Mouse (Mus musculus) hindbrain, postnatal 0 days (tissue): ENCODE measurements around the gene Armcx2. TPM values are rescaled to one million over a fixed set of nuclear protein-coding genes. Genes with fewer than 3 reads are reported as not detected.
"Not testable (repeated sequence)": the region's sequence is repeated elsewhere in the genome, so short reads cannot be mapped to it uniquely, and the experiment has no call there.

ENCODE experiments used
- ATAC-seq: fragments of 200-750 bp; cut with Nextera tagmentation; 2 replicates; pipeline ENCODE4 v1.8.0; 2017; ENCODE audit warnings: mild to moderate bottlenecking, moderate TSS enrichment, moderate library complexity
- DNase-seq: peaks from one replicate; pipeline ENCODE4 v3.0.0-alpha.2; 2015; ENCODE audit warnings: low spot score
- H3K27ac ChIP-seq: fragments of 300-500 bp; sonication (generic); 2 replicates; pipeline ENCODE4 v1.5.1; 2014; ENCODE audit warnings: mild to moderate bottlenecking
- H3K27me3 ChIP-seq: fragments of 300-500 bp; sonication (generic); 2 replicates; pipeline ENCODE4 v1.6.1; 2014; ENCODE audit warnings: low read length, mixed read lengths; ENCODE audit not compliant: insufficient read depth
- H3K36me3 ChIP-seq: fragments of 300-500 bp; sonication (generic); 2 replicates; pipeline ENCODE4 v1.6.1; 2014; ENCODE audit warnings: low read length, mixed read lengths; ENCODE audit not compliant: insufficient read depth
- H3K4me1 ChIP-seq: fragments of 300-500 bp; sonication (generic); 2 replicates; pipeline ENCODE4 v1.6.1; 2014; ENCODE audit warnings: antibody characterized with exemption, low read length, mixed read lengths; ENCODE audit not compliant: insufficient read depth
- H3K4me2 ChIP-seq: fragments of 300-500 bp; sonication (generic); 2 replicates; pipeline ENCODE4 v1.6.1; 2014; ENCODE audit warnings: low read depth, mild to moderate bottlenecking, low read length, moderate library complexity, mixed read lengths
- H3K4me3 ChIP-seq: fragments of 300-500 bp; sonication (generic); 2 replicates; pipeline ENCODE4 v1.5.1; 2014; ENCODE audit warnings: low read length
- H3K9ac ChIP-seq: fragments of 300-500 bp; sonication (generic); replicated peaks from 2 replicates; pipeline ENCODE4 v1.6.1; 2014; ENCODE audit warnings: mild to moderate bottlenecking, low read length, moderate library complexity, mixed read lengths
- H3K9me3 ChIP-seq: fragments of 300-500 bp; sonication (generic); 2 replicates; pipeline ENCODE4 v1.6.1; 2016; ENCODE audit warnings: low read length, mixed read lengths
- CTCF ChIP-seq: IDR thresholded peaks from 2 replicates; pipeline ENCODE4 v1.5.1; 2016; ENCODE audit warnings: antibody characterized with exemption, control low read depth, low read depth
- WGBS: fragments of 180-500 bp; shearing (Covaris S2); extraction: QIAGEN DNeasy Blood & Tissue Kit; methylation state at CpG from one replicate; pipeline ENCODE4 v1.1.7; 2014; 5-methylcytosine and 5-hydroxymethylcytosine counted together
- polyA plus RNA-seq: library from polyadenylated mRNA; unstranded; fragments of >200 nt; fragmentation: Nextera tagmentation; extraction: Ambion mirVana; gene quantifications from 2 replicates; pipeline ENCODE4 v1.2.1, GENCODE M21; 2015
- total RNA-seq: library from RNA; depleted of rRNA; stranded (reverse); fragments of >200 nt; gene quantifications from 2 replicates; pipeline ENCODE4 v1.2.3, GENCODE M21; 2014; rRNA removed

Armcx2 gene
- total RNA-seq (102 and 107 TPM in 2 replicates), polyA plus RNA-seq (74.6 and 77.7 TPM in 2 replicates)

DNA sequence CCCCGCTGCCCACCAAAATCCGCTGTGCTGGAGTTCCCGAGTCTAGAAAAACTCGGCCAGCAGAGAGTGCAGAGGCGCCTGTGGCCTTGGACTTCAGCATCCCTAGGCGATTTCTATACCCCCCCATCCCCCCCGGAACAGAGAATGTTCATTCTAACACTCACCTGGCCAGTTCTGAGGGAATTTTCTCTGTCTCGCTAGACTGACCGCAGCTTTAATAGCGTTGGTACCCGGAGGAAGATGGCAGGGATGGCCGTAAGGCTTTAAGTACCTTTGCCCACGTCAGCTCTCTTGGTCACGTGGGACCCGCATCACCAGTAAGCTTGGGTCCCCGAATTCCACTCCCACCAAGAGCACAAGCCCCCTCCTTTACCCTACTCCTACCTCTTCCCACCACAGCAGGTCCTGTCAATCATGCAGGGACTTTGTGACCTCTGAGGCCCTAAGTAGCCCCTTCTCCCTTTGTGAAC lies at the start of gene Armcx2:
Armcx2 (minus strand) TSS at position 467 of the 470 bp plus-strand sequence.
- no peak for TF ChIP-seq CTCF
- peak within 1 kb of the TSS; percentile 70 for H3K9ac ChIP-seq
- ATAC-seq = peak; percentile 94
- peak; percentile 87 for DNase-seq
- H3K4me3 ChIP-seq = peak within 1 kb of the TSS; percentile 54
- no peaks in the 10 kb centered on the region for H3K9me3 ChIP-seq
- no peaks in the 10 kb centered on the region for H3K36me3 ChIP-seq
- H3K4me1 ChIP-seq = no peaks in the 10 kb centered on the region
- WGBS = 29% methylated on average over 16 of the region's 16 CpGs
- no peaks in the 10 kb centered on the region for H3K27me3 ChIP-seq
- H3K27ac ChIP-seq = peak within 1 kb of the TSS; percentile 82
- H3K4me2 ChIP-seq = peak within 1 kb of the TSS; percentile 59

DNA sequence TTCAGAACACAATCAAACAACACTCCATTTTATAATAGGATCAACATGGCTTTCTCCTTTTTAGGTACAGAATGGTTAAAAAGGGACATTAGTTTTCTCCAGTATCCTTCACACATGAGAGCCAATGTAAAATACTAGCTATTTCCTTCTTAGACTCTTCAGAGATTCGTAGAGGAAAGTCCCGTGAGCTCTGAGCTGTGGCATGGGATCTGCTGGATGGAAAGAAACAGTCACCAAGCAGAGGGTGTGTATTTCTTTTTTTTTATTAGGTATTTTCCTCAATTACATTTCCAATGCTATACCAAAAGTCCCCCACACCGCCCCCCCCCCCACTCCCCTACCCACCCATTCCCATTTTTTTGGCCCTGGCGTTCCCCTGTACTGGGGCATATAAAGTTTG lies 40.6 kb upstream of the Armcx2 start:
- H3K36me3 ChIP-seq = no peaks in the 10 kb centered on the region
- no peaks in the 10 kb centered on the region for H3K9me3 ChIP-seq
- 74% methylated on average over 4 of the region's 4 CpGs for WGBS
- no peak for TF ChIP-seq CTCF
- H3K4me2 ChIP-seq = no peak overlapping the region
- H3K4me3 ChIP-seq = no peak overlapping the region
- no peak overlapping the region for H3K9ac ChIP-seq
- no peaks in the 10 kb centered on the region for H3K4me1 ChIP-seq
- DNase-seq (no peak), ATAC-seq (no peak)
- no peak overlapping the region for H3K27ac ChIP-seq
- H3K27me3 ChIP-seq = no peaks in the 10 kb centered on the region; the same call in 1 of the 2 replicates

DNA sequence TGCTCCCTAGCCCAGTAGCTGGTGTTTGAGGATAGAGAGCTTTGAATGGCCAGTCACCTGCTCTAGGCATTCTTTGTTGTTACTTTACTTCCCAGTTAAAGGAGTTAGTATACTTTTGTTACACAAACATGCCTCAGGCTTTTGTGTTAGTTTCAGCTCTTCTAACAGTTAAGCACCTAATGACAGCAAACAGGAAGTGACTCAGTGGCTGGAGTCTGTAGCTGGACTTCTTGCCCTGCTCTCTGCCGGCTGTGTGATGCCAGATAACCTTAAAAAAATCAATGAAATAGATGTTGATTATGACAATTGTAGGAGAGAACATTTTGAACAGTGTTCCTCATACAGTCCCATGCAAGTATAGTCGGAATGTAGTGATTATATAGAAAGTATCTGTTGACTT lies 35.4 kb upstream of the Armcx2 start:
- ATAC-seq (no peak), DNase-seq (no peak)
- no peak overlapping the region for H3K4me3 ChIP-seq
- no peak overlapping the region for H3K4me2 ChIP-seq
- WGBS = 65% methylated on average over 2 of the region's 2 CpGs
- TF ChIP-seq CTCF = no peak
- no peak overlapping the region for H3K27ac ChIP-seq
- H3K9me3 ChIP-seq = no peaks in the 10 kb centered on the region
- H3K36me3 ChIP-seq = no peaks in the 10 kb centered on the region
- H3K27me3 ChIP-seq = no peaks in the 10 kb centered on the region
- H3K9ac ChIP-seq = no peak overlapping the region
- no peaks in the 10 kb centered on the region for H3K4me1 ChIP-seq

DNA sequence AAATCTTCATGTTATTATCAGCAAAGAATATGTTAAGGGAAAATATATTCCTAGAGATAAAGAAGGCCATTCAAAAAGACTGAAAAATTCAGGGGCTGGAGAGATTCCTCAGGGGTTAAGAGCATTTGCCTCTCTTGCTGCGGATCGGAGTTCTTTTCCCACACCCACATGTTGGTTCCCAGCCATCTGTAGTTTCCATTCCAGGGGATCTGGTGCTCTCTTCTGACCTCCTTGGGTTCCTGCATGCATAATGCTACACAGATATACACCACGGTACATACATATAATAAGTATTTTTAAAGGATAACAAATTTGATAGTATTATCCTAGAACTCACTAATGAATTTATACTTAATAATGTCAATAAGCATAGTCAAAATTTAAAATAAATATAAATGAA lies 21.5 kb upstream of the Armcx2 start:
- ATAC-seq = no peak
- Histone ChIP-seq H3K4me3 (no peak overlapping the region), H3K4me1 (no peaks in the 10 kb centered on the region), H3K36me3 (no peaks in the 10 kb centered on the region), H3K27me3 (no peaks in the 10 kb centered on the region), H3K9me3 (no peaks in the 10 kb centered on the region), H3K4me2 (no peak overlapping the region), H3K27ac (no peak overlapping the region), H3K9ac (no peak overlapping the region)
- 0 out of 2 replicates have a peak, but pooled peaks have one; percentile 8 for TF ChIP-seq CTCF
- 56% methylated on average over 3 of the region's 3 CpGs for WGBS
- peak; percentile 28 for DNase-seq

DNA sequence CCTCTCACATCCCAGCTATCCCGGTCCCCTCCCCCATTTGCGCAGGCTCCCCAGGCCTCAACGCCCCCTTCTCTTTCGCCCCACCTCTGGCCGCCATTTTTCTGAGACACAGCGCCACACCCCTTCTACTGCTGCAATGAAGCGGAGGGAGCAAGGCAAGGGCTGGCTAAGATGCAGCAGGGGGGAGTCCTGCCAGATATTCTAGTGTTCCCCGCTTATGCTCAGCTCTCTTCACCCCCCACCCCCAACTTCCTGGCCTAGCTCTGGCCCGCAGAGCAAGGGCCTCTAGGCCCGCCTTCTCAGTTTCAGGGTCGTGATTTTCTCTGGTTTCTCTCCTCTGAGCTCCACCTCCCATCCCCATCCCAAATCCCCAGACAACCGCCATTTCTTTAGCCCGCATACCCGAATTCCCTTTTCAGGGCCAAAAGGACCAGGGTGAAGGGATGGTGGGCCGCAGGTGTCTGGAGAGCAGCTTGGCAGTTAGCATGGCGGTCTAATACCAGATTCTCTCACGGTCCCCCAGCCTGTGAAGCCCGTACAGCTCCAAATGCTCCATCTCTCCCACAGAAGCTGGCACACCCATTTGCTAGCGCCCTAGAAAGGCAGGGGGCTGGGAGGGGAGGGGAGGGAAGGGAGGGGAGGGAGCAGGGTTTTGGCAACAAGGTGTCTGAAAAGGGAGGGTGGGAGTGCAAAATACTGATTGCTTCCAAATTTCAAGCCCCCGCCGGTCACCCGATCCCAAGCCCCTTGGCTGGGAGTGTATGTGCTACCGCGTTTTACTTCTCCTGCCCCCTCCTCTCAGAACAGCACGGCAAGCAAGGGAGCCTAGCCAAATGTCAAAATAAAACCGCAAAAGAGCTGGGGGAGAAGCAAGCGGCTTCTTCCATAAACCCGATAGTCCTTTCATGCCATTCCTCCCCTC lies 927 bp downstream of the Armcx2 start:
- no peak; the same call in 1 of the 2 replicates for TF ChIP-seq CTCF
- no peaks in the 10 kb centered on the region for H3K4me1 ChIP-seq
- peak overlapping the region; percentile 54 for H3K4me3 ChIP-seq
- H3K27ac ChIP-seq = peak overlapping the region; percentile 82
- ATAC-seq (peak; percentile 83), DNase-seq (peak; percentile 74)
- no peaks in the 10 kb centered on the region for H3K36me3 ChIP-seq
- peak overlapping the region; percentile 70 for H3K9ac ChIP-seq
- no peaks in the 10 kb centered on the region for H3K9me3 ChIP-seq
- no peaks in the 10 kb centered on the region for H3K27me3 ChIP-seq
- H3K4me2 ChIP-seq = peak overlapping the region; percentile 59
- WGBS = 23% methylated on average over 28 of the region's 28 CpGs

DNA sequence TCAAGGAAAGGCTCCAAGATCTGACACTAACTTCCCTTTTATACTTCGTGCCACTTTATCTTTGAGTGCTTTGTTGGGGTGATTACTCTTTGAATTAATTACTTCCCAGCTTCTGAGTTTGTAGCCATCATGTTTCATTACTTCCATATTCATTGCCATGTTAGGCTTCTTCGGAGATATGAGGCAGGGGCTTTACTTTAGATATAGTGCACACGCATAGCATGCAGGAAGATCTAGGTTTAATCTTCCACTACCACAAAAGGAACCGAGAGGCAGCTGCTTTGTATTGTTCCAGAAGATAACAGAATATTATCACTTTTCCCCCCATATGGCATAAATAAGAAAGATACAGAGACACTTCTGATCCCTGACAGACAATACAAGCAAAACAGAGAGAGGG lies 21.3 kb downstream of the Armcx2 start:
- no peaks in the 10 kb centered on the region for H3K36me3 ChIP-seq
- no peak overlapping the region for H3K27ac ChIP-seq
- no peak overlapping the region for H3K4me2 ChIP-seq
- H3K4me1 ChIP-seq = no peaks in the 10 kb centered on the region
- ATAC-seq = no peak
- no peak overlapping the region for H3K4me3 ChIP-seq
- 74% methylated on average over 4 of the region's 4 CpGs for WGBS
- DNase-seq = no peak
- H3K27me3 ChIP-seq = no peaks in the 10 kb centered on the region
- no peaks in the 10 kb centered on the region for H3K9me3 ChIP-seq
- no peak for TF ChIP-seq CTCF
- no peak overlapping the region for H3K9ac ChIP-seq

DNA sequence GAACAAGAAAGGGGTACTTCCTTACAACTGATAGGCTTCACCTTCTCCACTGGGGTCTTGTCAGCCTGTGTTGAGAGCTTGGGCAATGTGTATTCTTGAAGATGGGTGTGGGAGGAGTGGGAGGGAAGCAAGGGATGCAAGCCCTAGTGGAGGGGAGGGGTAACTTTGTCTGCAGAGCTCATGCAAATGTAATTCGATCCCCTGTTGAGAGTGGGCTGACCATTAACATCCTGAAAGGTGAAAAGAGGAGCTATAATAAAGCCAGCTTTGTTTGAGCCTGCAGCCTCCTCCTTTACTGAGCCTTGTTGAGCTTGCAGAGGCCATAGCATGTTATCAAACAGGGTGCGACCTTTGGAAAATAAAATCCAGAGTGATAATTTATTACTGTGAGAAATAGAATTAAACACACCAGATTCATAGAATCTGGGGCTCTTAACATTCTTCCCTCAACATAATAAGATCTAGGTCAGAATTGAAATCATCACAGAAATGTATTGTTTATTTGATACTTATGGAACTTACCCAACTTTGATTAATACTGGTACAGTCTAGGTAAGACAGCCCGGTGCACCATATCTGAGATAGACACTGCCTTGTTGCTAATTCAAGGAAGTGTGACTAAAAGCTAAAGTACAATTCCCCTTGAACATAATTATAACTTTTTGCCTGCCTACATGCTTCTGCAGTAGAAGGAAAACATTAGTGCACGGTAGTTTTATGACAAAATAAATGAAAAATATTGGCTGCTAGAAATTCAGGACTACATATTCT lies 45.4 kb downstream of the Armcx2 start:
- not testable (repeated sequence) for H3K9ac ChIP-seq, H3K27ac ChIP-seq, DNase-seq, H3K4me1 ChIP-seq, ATAC-seq, H3K27me3 ChIP-seq, H3K4me2 ChIP-seq, H3K36me3 ChIP-seq, H3K9me3 ChIP-seq, H3K4me3 ChIP-seq
- WGBS = 56% methylated on average over 3 of the region's 4 CpGs
